Mouse (Mus musculus): ENCODE data around the gene Slit3. TPM values are rescaled to one million over a fixed set of nuclear protein-coding genes. Genes with fewer than 3 reads are reported as not detected.

The Slit3 gene
- total RNA-seq, 2 experiments from 2014 or later = 33.0 to 56.8 TPM

DNA sequence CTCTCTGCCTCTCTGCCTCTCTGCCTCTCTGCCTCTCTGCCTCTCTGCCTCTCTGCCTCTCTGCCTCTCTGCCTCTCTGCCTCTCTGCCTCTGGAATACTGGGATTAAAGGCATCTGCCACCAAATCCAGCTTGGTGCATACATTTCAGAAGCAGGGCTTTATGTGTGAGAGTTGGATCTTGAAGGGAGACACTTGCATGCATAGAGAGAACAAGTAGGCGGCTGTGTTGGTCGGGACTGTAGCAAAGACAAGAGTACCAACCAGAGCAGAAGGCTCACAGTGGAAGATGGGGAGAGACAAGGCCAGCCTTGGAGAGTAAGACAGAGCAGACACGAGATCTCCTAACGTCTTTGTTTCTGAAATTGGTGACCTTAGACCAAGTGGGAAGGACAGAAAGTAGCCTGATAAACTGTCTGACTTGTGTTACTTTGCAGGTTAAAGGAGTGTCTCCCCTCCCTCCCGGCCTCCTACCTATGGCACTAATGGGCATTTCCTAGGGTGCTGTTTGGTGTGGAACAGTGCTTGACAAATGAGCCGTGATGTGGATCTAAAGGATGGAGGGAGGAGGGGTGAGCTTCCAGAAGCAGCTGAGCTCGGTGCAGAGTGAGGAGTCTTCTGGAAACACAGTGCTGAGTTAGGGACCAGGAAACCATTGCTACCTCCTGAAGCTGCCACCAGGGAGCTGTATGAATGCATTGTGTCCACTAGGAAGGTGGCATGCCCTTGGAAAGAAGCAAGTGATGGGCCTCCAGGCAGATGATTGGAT lies 569.7 kb downstream of the Slit3 start:
- DNase-seq = no peak

DNA sequence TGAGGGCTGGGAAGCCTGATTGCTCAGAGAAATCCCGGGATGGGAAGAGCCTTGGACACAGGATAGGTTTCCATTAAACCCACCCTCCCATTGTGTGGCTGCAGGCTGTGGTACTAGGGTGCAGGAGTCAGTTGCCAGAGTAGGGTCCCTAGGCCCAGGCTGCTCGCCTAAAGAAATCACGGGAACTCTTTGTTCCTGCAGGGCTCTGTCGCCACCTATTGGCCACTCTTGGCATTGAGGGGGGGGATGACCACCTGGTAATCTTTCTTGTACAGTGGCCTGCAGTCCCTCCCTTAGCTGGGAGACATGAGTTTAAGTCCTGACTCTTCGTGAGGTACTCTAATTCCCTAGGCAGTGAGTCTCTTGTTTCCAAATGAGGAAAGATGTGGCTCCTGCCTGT lies 572.1 kb downstream of the Slit3 start:
- peak; percentile 55 to 67 for DNase-seq

- DNase-seq = no peak
Measured at GRCm38 (mm10) chr11:35693625-35694024, 572.6 kb downstream of the Slit3 start.

DNA sequence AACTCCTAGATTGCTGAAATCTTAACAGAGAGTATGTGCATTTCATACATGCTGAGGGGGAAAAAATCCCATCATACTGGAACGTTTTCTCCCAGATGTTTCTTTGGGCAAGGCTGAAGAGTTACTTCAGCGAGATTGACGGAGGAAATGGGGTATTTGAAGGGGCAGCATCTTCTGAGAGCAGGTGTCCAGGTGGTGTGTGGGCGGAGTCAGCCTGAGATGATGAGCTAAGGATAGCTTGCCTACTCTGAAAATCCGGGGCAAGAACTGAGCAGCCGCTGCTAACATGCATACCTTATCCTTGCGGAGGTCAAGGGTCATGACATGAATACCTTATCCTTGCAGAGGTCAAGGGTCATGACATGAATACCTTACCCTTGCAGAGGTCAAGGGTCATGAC lies 576.5 kb downstream of the Slit3 start:
- DNase-seq = no peak

DNA sequence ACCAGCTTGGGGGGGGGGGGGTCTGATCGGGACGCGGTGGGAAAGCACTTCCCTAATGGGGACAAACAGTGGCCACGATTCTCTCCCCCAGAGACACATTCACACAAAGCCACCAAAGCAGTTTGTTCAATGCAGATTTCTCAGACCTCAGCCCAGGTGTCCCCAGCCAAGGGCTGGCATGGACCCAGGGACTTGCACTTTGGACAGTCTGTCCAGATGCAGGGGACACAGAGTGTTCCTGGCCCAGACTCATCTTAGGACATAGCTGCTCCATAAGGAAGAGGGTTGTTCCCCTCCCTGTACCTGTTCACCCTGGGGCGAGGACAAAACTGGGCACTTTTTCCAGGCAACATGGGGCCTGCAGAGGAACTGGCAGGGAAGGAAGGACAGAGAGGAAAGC lies 577.9 kb downstream of the Slit3 start:
- peak in 1 of 2 experiments; percentile 46 for DNase-seq

DNA sequence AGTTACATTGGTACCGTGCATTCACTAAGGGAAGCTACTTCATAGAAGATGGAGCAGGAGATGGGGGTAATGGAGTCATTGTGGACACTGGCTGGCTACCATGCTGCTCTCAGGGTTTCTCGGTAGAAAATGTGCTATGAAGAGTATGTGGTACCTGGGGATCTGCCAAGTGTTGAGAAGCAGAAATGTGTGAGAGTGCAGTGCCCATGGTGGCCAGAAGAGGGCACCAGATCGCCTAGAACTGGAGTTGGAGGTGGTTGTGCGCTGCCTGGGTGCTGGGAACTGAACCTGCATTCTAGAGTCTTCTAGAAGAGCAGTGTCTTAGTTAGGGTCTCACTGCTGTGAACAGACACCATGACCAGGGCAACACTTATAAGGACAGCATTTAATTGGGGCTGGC lies 582.4 kb downstream of the Slit3 start:
- no peak for DNase-seq

DNA sequence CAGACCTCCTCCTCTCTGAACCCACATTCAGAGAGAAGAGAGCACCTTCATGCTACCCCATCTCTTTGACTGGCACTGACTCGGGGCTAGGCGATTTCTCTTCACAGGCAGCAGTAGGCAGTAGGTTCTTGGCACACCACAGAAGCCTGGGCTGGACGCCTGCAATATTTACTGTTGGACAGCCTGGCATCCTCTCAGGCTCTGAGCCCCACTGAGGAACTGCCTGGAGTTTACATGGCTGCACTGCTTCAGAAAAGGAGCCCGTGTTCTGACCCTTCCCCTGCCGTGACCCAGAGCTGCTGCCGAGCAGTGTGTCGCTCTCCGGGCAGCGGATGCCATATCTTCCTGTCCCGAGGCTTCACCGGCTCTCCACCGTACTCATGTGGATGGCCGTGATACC lies 583.4 kb downstream of the Slit3 start:
- no peak for DNase-seq

GRCm38 (mm10) chr11:35704927-35705326 lies 583.9 kb downstream of the Slit3 start:
- no peak for DNase-seq

GRCm38 (mm10) chr11:35707431-35707830 lies 586.4 kb downstream of the Slit3 start:
- no peak for DNase-seq

DNA sequence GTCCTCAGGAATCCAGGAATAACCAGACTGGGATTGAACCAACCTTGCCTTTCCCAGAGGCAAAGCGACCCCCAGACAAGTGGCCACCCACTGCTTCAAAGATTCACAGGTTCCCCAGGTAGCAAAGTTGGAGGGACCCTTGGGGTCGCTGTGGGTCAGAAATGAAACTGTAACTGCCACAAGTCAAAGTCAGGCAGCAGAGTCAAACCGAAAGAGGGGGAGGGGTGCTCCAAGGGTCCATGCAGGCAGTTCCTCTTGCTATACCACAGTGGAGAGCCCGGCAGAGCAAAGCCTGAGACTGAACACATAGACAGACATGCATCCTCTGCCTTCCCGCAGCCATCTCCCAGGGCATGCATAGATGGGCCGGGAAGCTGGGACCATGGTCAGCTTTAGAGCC lies 590.3 kb downstream of the Slit3 start:
- DNase-seq = no peak

- no peak for DNase-seq
Measured at GRCm38 (mm10) chr11:35718881-35719280, 597.9 kb downstream of the Slit3 start.

DNA sequence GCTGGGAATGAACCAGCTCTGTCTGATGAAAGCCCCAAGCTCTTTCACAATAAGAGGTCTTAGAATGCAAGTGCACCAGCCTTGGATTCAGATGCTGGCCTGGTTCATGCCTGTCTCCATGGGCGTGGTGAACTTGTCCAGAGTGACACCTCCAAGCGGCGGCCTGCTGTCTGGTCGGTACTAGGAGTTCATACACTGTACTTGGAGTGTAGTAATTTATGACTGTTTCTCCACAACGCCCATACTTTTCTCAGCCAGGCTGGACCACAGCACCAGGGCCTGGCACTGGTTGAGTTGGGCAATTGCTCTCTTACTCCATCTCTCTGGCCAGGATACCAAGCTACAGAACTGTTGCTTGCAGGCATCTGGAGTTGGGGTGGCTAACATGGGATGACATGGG lies 602.9 kb downstream of the Slit3 start:
- DNase-seq = peak; percentile 48 to 60

GRCm38 (mm10) chr11:35726341-35726846 lies 605.4 kb downstream of the Slit3 start:
- DNase-seq = no peak

- DNase-seq = no peak
Measured at GRCm38 (mm10) chr11:35728200-35728599, 607.2 kb downstream of the Slit3 start.

DNA sequence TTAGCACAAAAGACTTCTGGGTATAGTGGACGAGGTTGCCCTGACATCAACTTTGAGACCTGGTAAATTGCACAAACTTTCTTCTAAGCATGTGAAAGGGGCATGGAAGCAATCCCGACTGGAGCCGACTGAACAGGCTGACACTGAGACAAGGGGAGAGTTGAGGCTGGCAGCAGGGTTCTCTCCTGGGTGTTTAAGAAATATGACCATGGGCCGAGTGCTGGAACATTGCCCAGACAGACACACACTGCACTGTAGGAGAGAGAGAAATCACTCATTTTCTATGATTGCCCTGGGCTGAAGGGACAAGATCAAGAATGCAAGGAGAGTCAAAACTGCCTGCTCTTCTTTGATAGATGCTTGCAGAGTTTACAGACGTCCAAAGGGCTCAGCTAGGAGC lies 608.2 kb downstream of the Slit3 start:
- peak; percentile 78 to 82 for DNase-seq

- DNase-seq = peak in 1 of 2 experiments; percentile 46
Measured at GRCm38 (mm10) chr11:35732366-35732765, 611.3 kb downstream of the Slit3 start.

DNA sequence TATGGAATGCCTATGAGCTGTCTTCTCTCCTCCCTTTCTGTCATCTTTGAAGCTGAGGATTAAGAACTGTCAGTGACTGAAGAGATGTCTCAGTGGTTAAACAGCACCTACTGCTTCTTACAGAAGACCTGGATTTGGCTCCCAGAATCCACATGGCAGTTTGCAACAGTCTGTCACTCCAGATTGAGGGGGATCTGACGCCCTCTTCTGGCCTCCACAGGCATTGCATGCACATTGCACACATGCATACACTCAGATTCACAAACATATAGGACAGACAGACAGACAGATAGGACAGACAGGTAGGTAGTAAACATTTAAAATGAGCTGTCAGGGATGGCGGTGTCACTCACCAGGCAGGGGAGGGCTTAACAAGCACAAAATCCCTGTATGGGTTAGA lies 615.8 kb downstream of the Slit3 start:
- no peak for DNase-seq

- no peak for DNase-seq
Measured at GRCm38 (mm10) chr11:35737262-35737661, 616.2 kb downstream of the Slit3 start.

DNA sequence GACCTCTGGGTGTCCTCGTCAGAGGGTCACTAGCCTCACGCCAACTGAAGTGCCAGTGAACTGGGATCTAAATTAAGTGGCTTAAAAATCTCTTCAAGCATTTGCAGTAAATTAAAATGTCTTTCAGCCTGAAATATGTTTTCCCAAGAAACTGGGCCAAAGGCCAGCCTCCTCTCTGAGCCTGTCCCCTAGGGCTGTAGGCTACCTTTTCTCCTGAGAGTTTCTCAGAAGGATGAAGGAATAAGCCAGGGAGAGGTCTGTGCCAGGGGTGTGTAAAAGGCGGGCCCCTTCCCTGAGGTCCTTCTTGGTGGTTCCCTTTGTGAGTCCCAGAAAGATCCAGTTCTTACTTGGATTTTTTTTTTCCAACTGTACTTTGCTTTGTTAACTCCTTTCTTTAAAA lies 617.1 kb downstream of the Slit3 start:
- DNase-seq = peak in 1 of 2 experiments; percentile 44

- no peak for DNase-seq
Measured at GRCm38 (mm10) chr11:35743586-35743985, 622.6 kb downstream of the Slit3 start.

- DNase-seq = no peak
Measured at GRCm38 (mm10) chr11:35744571-35744970, 623.5 kb downstream of the Slit3 start.

DNA sequence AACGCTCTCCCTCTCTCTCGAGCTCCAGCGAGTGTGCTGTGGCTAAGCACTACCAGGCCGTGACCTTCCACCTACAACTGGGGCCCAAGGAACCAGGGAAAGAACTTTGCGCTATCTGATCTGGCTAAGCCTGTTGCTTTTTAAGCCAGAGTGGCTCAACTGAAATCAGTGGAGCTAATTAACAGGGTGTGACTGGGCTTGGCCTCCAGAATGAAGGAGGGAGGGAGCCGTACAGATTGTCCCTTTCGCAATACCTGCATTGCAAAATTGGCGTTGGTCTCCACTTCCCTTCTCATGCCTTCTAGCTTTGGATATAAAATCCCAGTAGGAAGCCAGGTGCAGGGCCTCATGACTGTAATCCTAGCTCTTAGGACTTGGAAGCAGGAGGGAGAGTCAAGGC lies 629.6 kb downstream of the Slit3 start:
- peak; percentile 63 to 66 for DNase-seq

GRCm38 (mm10) chr11:35754906-35755418 lies 633.9 kb downstream of the Slit3 start:
- DNase-seq = no peak

GRCm38 (mm10) chr11:35755546-35755945 lies 634.5 kb downstream of the Slit3 start:
- peak; percentile 49 to 54 for DNase-seq
